Mouse (Mus musculus): ENCODE measurements at regions not wholly inside any gene's neighbourhood (a gene's known extent, or its start where the extent isn't known, plus 50 kb on each side); places are given as distances from the start of the nearest gene placed in this dataset.
"Not testable (repeated sequence)": the region's sequence is repeated elsewhere in the genome, so short reads cannot be mapped to it uniquely, and the experiment has no call there.

DNA sequence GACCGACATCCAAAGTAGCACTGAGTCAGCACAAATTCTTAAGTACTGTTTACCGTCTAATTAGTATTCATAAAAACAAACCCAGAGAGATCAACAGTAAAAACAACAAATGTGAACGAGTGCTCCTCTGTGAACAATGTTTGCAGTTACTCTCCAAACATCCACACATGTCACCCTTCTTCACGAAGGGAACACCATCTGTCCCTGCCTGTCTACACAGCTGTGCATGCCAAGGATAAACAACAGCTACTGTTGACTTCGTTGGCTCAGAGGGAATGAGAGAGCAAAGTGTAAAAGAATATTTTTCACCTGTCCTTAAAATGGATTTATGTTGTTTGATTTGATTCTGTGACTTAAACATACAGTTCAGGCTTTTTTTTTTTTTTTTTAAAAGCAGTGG is 88.7 kb upstream of the Nt5e start:
- DNase-seq, result no peak

GRCm38 (mm10) chr9:88240740-88241139 is 86.3 kb upstream of the Nt5e start:
- no peak for DNase-seq

DNA sequence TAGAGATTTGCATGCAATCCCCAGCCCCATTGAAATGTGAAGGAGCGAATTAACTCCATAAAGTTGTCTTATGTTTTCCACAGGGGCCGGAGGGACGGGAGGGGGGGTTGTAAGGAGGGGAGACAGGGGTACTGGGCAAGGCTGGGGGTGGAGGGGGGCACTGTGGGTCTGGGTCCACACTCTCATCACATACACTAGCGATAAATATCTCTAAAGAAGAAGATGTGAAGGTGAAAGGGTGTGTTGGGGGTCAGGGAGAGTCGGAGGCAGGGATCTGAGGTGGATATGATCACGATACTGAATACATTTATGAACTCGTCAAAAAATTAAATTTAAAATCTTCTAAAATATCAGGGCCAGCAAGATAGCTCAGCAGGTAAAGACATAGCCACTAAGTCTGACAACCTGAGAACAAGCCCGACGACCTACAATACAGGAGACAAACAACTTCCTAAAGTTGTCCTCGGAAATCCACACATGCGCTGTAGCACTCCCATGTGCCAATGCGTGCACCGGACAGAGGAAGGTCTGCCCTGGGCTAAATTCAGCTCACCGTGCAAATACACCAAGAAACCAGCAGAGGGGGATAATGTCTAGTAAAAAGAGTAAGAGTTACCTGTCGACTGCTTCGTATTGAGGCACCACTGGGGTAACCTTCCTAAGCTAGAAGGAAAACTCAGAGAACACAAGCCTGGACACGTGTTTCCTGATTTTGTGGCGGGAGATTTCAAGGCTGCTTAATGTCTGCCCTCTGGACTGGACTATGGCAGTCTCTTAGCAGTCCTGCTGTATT is 85.6 kb upstream of the Nt5e start:
- DNase-seq, result peak; percentile 87 to 91

DNA sequence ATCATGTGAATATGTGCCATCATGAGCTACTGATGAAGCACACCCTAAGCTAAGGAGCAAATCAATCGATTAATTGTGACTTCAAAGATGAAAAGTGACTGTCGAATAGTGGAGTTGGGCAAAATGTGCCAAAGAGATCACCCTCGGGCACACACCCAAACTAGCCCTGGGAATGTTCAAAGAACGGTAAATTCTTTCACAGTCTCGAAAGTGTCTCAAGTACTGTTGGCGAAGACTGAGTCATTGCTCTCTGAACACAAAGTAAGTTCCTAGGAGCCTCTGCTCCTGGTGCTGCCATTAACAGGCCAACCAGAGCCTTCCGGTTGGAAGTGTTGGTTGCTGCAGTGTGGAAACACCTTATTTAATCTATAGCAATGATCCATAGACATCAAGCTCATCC is 84.5 kb upstream of the Nt5e start:
- no peak for DNase-seq

DNA sequence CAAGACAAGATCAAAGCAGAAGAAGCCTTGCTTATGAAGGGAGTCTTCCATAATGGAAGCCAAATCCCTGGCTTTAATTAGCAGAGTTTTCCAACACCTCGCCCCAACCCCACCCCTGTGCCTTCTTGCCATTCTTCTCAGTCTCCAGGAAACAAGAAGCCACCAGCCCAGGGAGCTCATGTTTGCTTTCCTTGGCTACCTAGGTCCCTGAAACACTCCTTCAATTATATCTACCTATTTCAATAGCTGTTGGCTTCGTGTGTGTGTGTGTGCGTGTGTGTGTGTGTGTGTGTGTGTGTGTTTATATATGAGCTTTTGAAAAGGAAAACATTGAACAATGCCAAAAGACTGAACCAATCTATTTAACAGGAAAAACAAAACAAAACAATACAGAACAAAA is 82.5 kb upstream of the Nt5e start:
- DNase-seq, result no peak

- DNase-seq, result no peak
These were observed 71.0 kb upstream of the Nt5e start for GRCm38 (mm10) chr9:88255948-88256347.

- no peak for DNase-seq
These were observed 67.4 kb upstream of the Nt5e start for GRCm38 (mm10) chr9:88259627-88260026.

GRCm38 (mm10) chr9:88260072-88260635 is 66.8 kb upstream of the Nt5e start:
- DNase-seq, result no peak

DNA sequence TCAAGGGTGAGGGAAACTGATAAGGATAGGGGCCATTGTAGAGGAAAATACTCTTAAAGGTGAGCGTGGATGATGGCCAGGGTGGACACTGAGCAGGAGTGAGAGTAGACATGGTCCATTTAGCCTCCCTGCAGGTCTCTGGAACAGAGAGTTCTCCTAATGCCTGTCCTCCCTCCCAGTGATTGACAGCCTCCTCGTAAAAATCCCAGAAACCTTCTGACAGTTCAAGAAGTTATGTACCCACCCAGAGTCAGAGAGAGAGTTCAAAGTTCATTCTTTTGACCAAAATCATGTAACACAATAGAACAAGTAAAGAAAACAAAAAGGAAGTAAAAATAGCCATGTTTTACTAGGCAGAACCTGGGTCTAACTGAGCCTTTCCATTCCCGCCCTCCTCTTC is 64.5 kb upstream of the Nt5e start:
- DNase-seq, result no peak

DNA sequence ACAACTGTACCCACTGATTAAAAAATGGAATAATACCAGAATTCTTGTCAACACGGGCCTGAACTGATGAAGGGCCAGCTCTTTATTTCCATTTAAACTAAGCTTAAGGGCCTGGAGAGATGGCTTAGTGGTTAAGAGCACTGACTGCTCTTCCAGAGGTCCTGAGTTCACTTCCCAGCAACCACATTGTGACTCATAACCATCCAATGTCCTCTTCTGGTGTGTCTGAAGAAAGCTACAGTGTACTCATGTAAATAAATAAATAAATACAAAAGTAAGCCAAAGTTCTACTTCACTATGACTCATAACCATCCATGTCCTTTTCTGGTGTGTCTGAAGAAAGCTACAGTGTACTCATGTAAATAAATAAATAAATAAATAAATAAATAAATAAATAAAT is 60.7 kb upstream of the Nt5e start:
- not testable (repeated sequence) for DNase-seq

DNA sequence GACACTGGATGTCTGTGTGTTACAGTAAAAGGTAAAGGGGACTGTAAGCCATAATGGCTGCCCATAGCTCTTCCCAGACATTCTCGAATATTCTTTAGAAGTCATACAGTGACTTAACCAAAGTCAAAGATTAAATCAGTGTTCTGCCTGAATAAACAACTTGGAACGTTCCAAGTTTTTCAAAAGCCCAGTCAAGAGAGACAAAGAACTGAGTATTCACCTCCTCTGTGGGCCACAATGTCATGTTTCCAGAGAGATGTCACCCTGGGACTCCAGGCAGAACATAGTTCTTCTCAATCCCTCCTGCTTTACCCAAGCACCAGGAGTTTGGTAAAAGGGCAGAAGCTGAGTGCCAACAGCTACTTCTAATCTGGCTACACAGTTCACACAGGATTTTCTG is 58.2 kb upstream of the Nt5e start:
- DNase-seq, result peak; percentile 30 to 32

DNA sequence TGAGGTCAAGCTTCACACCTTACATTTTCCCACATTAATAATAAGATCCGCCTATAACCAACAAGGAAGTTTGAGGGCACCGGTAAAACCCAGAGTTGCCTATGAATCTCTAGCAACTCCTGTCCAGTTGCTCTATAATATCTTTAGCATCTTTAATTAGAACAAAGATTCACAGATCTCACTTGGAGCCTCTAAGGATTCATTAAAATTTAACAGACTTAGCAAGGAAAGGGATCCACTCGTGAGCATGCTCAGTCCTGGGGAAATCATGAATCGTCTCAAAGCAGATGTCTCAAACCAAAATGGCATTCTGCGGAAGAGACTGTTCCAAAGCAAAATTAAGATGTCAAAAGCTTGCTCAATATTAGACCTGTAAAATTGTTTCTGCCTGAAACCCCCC is 57.8 kb upstream of the Nt5e start:
- DNase-seq, result peak in 1 of 2 experiments; percentile 19

DNA sequence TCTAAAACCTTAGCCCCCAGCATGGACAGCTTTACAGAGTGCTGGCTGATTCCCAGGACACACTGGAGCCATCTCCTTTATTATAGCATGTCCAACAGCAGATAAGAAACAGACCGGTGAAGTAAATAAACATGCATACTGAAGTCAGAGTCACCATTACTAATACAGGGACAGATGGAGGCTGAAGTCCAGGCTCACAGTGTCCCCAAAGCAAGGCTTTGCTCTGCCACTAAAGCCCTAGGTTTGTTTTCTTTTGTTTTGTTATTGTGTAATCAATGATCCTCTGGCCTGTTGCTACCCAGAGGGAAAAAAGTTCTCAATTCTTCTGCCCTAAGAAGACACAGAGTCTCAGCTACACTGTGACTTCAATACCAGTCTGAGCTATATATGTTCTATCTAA is 56.2 kb upstream of the Nt5e start:
- DNase-seq, result no peak

DNA sequence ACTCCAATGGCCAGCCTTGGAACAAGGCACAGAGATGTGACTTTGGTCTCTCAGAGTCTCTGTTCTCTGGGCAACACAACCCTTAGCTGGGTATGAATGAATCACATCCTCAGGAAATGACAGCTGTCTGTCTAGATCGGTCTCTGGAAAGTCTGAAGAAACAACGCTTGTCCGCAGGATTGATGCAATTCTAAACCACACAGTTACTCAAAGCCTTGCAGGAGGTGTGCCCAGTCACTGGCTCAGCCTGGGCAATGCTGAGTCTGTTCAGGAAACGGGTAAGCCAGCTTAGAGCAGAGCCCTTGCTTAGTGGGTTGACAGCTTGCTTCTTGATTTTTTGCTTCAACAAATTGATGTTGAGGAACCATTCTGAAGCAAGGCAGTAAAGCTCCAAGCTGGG is 53.7 kb upstream of the Nt5e start:
- no peak for DNase-seq

- peak; percentile 32 to 56 for DNase-seq
These were observed 53.0 kb upstream of the Nt5e start for GRCm38 (mm10) chr9:88274040-88274439.

DNA sequence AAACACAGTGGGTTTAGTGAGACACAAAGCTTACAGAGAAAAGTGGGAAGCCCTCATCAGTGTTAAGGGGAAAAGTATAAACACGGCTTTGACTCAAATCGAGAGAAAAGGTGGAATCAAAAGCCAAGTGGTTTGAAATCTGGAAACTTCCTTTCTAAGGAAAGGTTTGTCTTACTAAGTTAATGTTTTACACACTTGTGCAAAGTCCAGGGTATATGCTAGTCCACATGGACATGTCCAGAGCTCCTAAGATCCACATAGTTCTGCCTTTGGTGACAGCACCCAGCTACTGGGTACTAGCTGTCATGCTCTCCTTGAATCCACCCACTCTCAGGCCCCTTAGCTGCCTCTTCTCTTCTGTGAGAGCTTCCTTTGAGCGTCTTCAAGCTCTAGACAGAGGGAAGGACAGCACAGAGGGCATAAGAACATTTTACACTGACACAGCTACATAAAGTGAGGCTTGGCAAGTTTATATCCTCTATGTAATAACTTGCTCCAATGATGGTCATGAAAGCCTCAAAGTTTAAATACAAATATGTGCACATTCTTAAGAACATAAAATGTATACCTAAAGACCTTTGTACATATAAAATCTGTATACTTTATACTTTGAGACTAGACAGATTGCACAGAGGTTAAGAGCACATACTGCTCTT is 52.2 kb upstream of the Nt5e start:
- peak; percentile 36 to 61 for DNase-seq

- no peak for DNase-seq
These were observed 50.9 kb upstream of the Nt5e start for GRCm38 (mm10) chr9:88276023-88276568.

GRCm38 (mm10) chr9:88277031-88277430 is 50.0 kb upstream of the Nt5e start:
- no peak for DNase-seq
